Mouse (Mus musculus): ENCODE results near the gene Trp53i11.
A peak's percentile ranks its signal among the peaks of the same experiment; 100 is the strongest.

Trp53i11 gene

DNA sequence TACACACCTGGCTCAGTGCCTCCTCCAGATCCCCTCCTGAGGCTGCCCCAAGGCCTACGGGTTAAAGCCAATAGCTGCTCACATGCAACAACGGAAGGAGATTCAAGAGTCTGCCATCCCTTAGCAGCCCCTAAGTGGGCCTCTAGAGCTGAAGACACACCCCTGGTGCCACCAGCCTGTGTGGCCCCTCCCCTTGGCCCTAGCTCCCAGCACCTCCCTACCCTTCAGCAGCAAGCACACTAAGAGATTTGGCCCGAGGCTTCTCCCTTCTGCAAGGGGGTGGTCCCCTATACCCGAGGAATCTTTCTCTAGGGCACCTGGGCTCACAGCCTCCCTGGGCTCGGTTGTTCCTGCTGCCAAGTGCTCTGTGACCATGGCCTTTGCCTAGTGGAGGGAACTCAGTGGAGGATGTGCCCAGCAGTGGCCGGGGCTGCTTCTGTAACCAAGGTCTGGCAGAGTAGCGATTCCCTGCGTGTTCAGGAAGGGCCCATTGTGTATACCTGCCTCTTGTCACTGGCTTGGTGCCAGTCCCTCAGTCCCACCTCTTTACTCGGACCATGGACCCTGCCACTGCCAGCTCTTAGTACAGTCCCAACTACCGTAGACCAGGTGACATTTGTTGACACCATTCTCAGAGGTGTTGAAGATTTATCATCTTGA lies 13.5 kb downstream of the Trp53i11 start:
- DNase-seq, result no peak

GRCm38 (mm10) chr2:93201997-93202396 lies 14.6 kb downstream of the Trp53i11 start:
- no peak for DNase-seq

GRCm38 (mm10) chr2:93202782-93203181 lies 15.4 kb downstream of the Trp53i11 start:
- DNase-seq, result no peak

GRCm38 (mm10) chr2:93203682-93204081 lies 16.3 kb downstream of the Trp53i11 start:
- peak; percentile 72 for DNase-seq

- no peak for DNase-seq
Measured at GRCm38 (mm10) chr2:93204571-93204970, 17.2 kb downstream of the Trp53i11 start.

DNA sequence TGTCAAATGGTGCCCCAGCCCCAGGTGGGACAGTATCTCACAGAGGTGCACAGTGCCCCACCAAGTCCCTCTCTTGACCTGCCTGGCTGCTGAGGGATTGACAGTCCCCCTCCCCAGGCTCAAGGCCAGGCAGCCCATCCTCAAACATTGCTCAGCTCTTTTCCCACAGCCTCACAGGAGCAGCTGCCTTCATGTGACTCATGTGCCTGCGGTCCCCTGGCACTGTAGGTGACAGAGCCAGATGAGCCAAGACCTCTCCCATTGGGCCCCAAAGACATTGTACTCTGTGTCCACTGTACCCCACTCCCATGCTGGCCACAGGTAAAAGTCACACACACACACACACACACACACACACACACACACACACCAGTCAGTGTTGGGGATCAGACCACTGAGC lies 18.8 kb downstream of the Trp53i11 start:
- no peak for DNase-seq

- no peak for DNase-seq
Measured at GRCm38 (mm10) chr2:93212386-93212785, 25.0 kb downstream of the Trp53i11 start.

- DNase-seq, result no peak
Measured at GRCm38 (mm10) chr2:93212865-93213264, 25.5 kb downstream of the Trp53i11 start.

DNA sequence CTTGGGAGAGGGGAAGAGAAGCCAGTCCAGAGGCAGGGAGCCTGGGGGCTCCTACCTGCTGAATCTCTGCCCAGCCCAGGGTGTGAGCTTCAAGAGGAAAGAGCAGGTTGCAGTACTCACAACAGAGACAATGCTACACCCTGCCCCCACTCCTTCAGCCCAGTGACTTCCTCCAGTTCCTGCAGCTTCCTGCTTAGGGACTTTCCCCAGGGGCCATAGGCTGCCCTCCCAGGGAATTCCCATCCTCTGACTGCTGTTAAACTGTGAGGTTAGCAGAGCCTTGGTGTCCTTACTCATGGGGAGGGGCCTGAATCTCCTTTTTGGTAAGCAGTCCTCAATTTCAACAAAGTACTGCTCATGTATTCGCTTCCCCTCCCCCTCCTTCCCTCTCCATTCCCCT lies 26.8 kb downstream of the Trp53i11 start:
- no peak for DNase-seq

GRCm38 (mm10) chr2:93215790-93216189 lies 28.4 kb downstream of the Trp53i11 start:
- DNase-seq, result no peak

DNA sequence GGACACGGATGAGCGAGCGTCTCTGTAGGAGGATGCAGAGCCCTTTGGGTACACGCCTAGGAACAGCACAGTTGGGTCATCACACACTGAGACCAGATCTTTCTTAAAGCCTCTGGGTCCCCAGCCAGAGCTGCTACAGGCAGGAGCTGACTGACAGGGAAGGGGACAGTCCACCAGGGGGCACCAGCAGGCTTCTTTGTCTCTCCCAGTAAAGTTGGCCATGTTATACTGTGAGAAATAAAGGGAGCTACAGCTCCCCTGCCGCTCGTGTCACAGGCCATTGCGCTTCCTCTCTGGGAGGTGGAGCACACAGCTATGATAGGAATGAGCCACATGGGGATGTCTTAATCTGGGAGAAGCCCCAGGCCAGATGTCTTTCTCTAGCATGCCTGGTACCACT lies 29.7 kb downstream of the Trp53i11 start:
- DNase-seq, result peak; percentile 95

DNA sequence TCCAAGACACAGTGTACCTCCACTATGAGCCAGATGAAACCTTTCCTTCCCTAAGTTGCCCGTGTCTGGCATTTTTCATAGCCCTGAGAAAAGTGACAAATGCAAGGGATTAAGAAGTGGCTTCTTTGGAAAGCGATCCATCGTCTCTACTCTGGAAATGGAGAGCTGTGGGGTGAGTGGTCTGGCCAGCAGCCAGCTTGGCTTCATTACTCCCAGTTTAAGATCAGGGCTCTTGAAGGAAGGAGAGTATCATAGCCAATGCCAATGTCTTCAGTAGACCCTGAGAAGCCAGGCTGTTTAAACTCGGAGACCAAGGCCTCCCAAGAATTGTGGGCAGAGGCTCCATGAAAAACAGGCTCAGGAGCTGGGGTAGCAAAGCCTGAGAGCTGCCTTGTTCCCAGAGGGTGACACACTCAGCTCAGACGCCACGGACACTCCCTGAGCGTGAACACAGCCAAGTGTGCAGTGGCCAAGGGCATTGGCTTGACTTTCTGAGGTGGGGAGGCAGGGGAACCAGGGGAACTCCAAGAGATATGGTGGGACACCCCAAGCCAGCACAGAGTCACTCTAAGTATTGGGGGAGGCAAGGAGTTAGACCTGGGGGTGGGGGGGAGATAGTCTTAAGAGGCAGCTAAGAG lies 31.1 kb downstream of the Trp53i11 start:
- DNase-seq, result no peak

GRCm38 (mm10) chr2:93219576-93219975 lies 32.2 kb downstream of the Trp53i11 start:
- DNase-seq, result no peak

DNA sequence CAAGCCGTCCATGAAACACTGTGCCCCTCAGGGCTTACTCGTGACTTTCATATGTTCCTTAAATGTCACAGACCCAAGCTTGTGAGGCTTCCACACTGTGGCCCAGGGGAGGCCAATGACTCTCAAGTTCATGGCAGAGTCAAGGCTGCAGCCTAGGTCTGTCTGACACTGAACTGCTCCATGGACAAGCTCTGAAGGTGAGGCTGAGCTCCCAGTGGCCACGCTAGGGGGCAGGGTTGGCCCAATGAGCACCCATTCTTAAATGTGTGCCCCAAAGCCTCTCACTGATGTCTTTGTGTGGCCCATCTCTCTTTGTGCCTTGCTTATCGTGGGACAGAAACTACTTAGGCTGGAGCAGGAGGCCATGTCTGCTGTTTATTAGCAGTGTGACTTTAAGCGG lies 33.1 kb downstream of the Trp53i11 start:
- no peak for DNase-seq

- no peak for DNase-seq
Measured at GRCm38 (mm10) chr2:93223463-93223862, 36.1 kb downstream of the Trp53i11 start.

- DNase-seq, result peak; percentile 87
Measured at GRCm38 (mm10) chr2:93226606-93227595, 39.6 kb downstream of the Trp53i11 start.

DNA sequence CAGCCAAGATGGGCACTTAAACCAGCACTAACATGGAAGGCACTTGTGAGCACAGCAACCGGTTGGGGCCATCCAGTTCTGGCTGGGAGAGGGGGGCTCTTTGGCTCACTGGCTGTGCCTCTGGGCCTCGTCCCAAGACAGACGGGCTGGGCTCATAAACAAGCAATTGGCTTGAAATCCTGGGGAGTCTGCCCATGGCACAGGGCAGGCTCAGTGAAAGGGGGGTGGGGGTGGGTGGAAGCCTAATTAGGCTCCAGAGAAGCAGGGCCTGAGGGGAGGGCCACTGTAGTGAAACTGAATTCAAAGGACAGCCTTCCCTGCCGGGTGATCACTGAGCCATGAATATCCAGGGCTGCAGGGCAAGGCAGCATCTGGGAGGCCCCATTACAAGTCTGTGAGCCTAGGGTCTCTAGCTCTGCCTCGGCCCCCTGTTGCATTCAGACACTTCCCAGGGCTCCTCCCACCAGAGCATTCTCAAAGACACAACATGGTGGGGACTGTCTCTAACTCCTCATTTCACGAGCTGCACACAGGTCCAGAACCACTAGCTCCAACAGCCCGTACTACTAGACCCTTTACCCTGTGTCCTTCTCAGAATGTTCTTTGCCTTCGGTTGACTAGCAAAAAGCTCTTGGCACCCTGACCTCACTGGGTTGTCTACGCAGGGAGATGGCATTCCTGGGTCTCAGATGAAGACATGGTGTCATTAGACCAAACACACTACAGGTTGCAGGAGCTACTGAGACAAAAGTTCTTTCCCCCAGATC lies 40.5 kb downstream of the Trp53i11 start:
- no peak for DNase-seq

- no peak for DNase-seq
Measured at GRCm38 (mm10) chr2:93228480-93228824, 41.1 kb downstream of the Trp53i11 start.

- DNase-seq, result no peak
Measured at GRCm38 (mm10) chr2:93232141-93232540, 44.8 kb downstream of the Trp53i11 start.

GRCm38 (mm10) chr2:93237055-93237454 lies 49.7 kb downstream of the Trp53i11 start:
- DNase-seq, result no peak

DNA sequence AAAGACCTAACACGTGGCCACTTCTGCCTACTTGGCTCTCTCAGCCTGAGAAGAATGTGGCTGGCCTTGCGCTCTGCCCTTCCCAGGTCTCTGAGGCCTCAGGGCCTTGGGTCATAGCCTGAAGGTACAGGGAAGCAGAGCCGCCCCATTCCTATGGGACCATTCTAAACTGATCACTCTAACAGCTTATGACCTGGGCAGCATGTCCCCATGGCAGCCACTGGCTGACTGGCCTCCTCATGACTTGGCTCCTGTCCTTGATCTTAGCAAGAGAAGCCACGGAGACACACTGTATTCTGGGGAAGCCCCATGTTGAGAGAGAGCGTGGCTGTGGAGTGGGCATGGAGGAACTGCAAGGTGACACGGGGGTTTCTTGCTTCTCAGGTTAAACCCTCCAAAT lies 51.5 kb downstream of the Trp53i11 start:
- no peak for DNase-seq

DNA sequence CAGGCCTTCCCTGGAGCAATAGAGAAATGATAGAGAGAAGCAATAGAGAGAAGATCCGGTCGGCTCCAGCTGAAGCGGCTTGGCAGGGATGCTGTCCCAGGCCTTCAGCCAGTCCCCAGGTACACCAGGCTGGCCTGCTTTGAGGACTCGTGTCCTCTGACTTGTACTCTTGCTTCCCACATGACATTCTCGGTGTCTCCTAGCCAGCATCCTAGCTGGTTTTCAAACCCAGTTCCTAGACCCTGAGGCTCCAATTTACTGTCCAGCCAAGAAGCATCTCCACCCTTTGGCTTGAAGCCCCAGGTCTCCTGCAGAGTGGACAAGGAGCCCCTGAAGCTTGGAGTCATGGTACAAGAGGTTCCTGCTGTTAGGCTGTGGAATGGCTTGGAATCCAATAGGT lies 54.8 kb downstream of the Trp53i11 start:
- DNase-seq, result no peak

All from right cerebral cortex, postnatal 14 days (tissue).